Mouse (Mus musculus): Measurements from ENCODE around the gene Gsdma.

DNA sequence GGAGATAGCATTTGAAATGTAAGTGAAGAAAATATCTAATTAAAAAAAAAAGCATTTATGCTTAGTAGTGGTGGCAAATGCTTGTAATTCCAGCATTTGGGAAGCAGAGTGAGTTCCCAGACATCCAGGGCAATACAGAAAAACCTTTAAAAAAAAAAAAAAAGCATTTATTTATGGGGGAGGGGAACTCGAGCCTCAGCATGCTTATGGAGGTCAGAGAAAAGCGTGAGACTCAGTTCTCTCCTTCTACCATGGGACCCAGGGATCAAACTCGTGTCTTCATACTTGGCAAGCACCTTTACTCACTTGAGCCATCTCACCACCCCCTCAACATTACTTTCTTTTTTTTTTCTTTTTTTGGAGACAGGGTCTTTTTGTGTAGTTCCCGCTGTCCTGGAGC lies 17.0 kb downstream of the Gsdma start:
- TF ChIP-seq GATA1 (IDR thresholded peaks at IDR 0.05; ENCODE audit: borderline replicate concordance, low read length), result no peak
- TF ChIP-seq FLI1 (IDR thresholded peaks at IDR 0.05; ENCODE audit: low read length), result no peak

Data from megakaryocyte, embryonic 14.5 days (primary cell).